Mouse (Mus musculus) brain, embryonic 14.5 days (tissue): Measurements from ENCODE around the gene Scel.

Source experiments
- CTCF ChIP-seq: fragments of 200-500 bp; IDR thresholded peaks from 2 replicates; pipeline ENCODE4 v1.5.1; 2012; ENCODE audit warnings: inconsistent platforms, mild to moderate bottlenecking, moderate library complexity, borderline replicate concordance; ENCODE audit not compliant: insufficient read depth, insufficient read length; ENCODE audit errors: extremely low read depth
- POLR2A ChIP-seq: fragments of 200-500 bp; IDR thresholded peaks from 2 replicates; pipeline ENCODE4 v1.6.1; 2012; ENCODE audit warnings: mild to moderate bottlenecking, inconsistent platforms, borderline replicate concordance; ENCODE audit not compliant: poor library complexity, insufficient read depth, insufficient read length, severe bottlenecking; ENCODE audit errors: extremely low read depth

DNA sequence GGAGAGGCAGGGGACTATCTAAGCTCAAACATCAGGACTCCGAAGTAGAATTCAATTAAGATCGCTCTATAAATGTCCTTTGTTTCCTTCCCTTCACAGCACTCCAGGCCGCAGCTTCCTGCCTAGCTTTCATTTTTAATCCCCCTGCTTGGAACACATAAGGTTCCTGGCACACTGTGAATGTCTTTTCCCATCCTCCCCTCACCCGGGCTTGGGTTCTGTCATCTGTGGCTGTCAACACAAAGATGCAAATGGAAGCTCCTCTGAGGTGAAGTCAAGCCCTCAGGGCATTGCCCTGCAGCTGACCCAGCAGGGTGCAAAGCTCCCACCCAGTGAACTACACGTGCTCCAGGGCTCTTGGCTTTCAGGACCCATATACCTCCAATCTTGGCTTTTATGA, 43.5 kb downstream of the Scel start:
- TF ChIP-seq CTCF (no peak), POLR2A (no peak)
